Mouse (Mus musculus) erythroblast, embryonic 14.5 days (primary cell): ENCODE measurements around the gene AU040320.

Experiments
- GATA1 ChIP-seq: IDR thresholded peaks from 2 replicates; pipeline ENCODE4 v1.6.1; 2012; ENCODE audit warnings: low read length, inconsistent platforms, mixed read lengths
- TAL1 ChIP-seq: IDR thresholded peaks from 3 replicates; pipeline ENCODE4 v1.6.1; 2012; ENCODE audit warnings: low read length, inconsistent platforms, mixed read lengths

GRCm38 (mm10) chr4:126885953-126886352 is 132.6 kb downstream of the AU040320 start:
- no peak for TF ChIP-seq TAL1
- no peak for TF ChIP-seq GATA1
